Mouse (Mus musculus): ENCODE results near the gene Clca3a1. TPM values are rescaled to one million over a fixed set of nuclear protein-coding genes. Genes with fewer than 3 reads are reported as not detected.

Gene Clca3a1
- polyA plus RNA-seq, 1 experiment, result 0.33 TPM

DNA sequence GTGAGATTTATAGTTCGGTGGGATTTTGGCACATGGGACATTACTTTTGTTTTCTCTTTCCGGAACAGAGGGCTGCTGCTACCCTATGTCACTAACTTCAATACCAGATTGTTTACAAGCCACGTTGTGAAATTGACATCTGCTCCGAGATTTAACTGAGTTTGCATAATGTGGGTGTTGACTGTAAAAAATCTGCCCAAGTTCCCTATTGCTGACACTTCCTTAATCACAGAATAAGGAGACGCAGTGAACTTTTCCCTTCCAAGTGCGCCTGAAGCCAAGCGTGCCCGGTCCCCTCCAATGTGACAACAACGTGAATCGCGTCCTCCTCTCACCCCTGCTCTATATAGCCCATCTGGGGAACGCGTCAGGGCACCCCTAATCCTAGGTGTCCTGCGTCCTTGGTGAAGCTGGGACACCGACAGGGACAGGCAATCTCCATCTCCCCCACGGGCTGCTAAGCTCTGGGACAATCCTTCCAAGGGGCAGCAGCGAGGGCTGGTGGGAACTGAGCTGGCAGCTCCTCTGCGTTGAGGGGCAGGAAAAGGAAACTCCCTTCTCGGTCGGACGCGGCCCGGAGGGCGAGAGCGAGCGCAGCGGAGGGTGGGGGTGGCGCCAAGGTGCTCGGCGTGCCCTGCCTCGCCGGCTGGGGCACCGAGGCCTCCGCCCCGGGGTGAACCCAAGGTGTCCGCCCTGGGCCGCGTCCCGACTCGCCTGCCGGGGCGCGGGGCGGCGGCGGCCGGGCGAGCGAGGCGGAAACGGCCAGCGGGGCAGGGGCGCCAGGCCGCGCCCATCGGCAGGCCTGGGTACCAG is 41.5 kb downstream of the Clca3a1 start:
- H3K4me3 ChIP-seq (ENCODE audit: insufficient read depth, low read length), result peak overlapping the region; percentile 98
- H3K4me1 ChIP-seq (ENCODE audit: control insufficient read depth, insufficient read depth, low read length), result peaks cover 8% of the 10 kb centered on the region
- no peak for TF ChIP-seq CTCF (IDR thresholded peaks at IDR 0.05; ENCODE audit: extremely low read depth, insufficient read depth, low read length)
- TF ChIP-seq POLR2A (IDR thresholded peaks at IDR 0.05; ENCODE audit: extremely low read depth, insufficient read depth, low read length), result no peak
- peak overlapping the region; percentile 98 for H3K27ac ChIP-seq (ENCODE audit: insufficient read depth, low read length)

DNA sequence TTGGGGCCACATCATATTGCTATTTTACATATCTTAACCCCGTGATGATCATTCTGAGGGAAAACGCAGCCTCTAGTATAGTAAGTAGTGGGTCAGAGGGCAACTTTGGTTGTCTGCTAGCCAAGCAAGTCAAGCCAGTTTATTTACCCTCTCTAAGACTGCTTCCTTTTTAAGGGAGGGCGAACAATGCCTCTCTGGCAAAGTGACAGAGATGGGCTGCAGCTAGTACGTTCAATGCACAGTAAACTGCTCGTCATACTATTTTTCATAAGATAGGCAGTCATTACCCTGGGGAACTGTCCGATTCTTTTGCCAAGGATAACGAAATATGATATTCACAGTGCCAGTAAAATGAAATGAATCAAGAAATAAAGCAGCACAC is 42.1 kb downstream of the Clca3a1 start:
- H3K4me3 ChIP-seq (ENCODE audit: insufficient read depth, low read length), result peak overlapping the region; percentile 98
- TF ChIP-seq POLR2A (IDR thresholded peaks at IDR 0.05; ENCODE audit: extremely low read depth, insufficient read depth, low read length), result no peak
- TF ChIP-seq CTCF (IDR thresholded peaks at IDR 0.05; ENCODE audit: extremely low read depth, insufficient read depth, low read length), result no peak
- H3K4me1 ChIP-seq (ENCODE audit: control insufficient read depth, insufficient read depth, low read length), result peaks cover 10% of the 10 kb centered on the region
- H3K27ac ChIP-seq (ENCODE audit: insufficient read depth, low read length), result peak overlapping the region; percentile 98

DNA sequence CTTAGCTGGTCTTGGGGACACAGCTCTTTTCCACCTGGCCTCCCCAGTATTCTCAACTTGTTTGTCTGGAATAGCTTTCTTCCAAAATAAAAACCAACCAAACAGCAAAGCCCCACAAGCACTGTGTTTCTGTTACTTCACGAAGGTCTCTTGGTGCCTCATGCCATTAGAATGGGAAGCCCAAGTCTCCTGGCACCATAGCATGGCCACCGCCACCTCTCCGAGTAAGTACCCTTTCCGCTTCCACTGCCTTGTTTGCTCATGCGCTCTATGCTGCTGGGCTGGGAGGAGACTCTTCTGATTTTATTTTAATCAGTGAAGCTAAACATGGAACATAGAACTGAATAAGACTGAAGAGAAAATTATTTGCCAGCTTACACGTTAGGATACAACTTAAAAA is 42.9 kb downstream of the Clca3a1 start:
- peaks cover 10% of the 10 kb centered on the region for H3K4me1 ChIP-seq (ENCODE audit: control insufficient read depth, insufficient read depth, low read length)
- no peak overlapping the region; the same call in 1 of the 2 replicates for H3K4me3 ChIP-seq (ENCODE audit: insufficient read depth, low read length)
- H3K27ac ChIP-seq (ENCODE audit: insufficient read depth, low read length), result no peak overlapping the region
- TF ChIP-seq CTCF (IDR thresholded peaks at IDR 0.05; ENCODE audit: extremely low read depth, insufficient read depth, low read length) (no peak), POLR2A (IDR thresholded peaks at IDR 0.05; ENCODE audit: extremely low read depth, insufficient read depth, low read length) (no peak)

DNA sequence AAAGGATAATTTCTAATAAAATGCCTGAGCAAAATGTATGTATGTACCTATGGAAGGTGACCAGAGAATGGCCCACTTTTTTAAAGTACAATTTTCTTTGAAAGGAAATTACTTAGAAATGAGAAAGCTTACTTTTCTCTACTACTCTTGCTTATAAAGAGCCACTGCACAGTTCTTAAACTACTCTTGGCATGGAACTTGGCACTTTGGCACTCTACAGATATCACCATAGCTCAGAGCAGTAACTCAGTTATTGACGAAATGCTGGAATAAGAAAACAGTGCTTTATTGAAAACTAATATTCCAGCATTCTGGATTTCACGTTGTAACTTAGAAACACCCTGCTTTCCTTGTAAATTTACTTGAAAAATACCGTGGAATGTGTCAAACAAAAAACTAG is 43.7 kb downstream of the Clca3a1 start:
- no peak for TF ChIP-seq CTCF (IDR thresholded peaks at IDR 0.05; ENCODE audit: extremely low read depth, insufficient read depth, low read length)

DNA sequence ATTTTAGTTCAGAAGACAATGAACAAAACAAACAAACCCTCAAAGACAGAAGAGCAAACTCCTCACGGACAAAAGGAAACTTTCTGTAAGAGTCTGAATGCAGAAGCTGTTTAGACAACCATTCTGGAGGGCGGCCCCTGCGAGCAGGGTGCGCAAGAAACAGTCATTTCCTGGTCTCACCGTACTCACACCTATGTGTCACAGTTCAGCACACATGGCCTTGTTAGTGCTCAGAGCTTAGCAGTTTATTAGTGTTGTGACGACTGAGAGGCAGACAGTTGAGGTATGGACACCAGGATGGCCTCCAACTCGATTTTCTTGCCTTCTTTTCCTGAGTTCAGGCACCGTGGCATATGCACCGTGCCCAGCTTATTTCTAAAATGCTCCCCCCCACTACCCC is 44.9 kb downstream of the Clca3a1 start:
- Histone ChIP-seq H3K27ac (ENCODE audit: insufficient read depth, low read length) (0 out of 2 replicates have a peak overlapping the region, but pooled peaks have one; percentile 8), H3K4me1 (ENCODE audit: control insufficient read depth, insufficient read depth, low read length) (peaks cover 10% of the 10 kb centered on the region), H3K4me3 (ENCODE audit: insufficient read depth, low read length) (no peak overlapping the region)
- TF ChIP-seq POLR2A (IDR thresholded peaks at IDR 0.05; ENCODE audit: extremely low read depth, insufficient read depth, low read length), result no peak
- no peak for TF ChIP-seq CTCF (IDR thresholded peaks at IDR 0.05; ENCODE audit: extremely low read depth, insufficient read depth, low read length)

More for the DNA sequence above, 43.7 kb downstream of the Clca3a1 start:
- no peak overlapping the region for H3K27ac ChIP-seq (ENCODE audit: insufficient read depth, low read length)
- H3K4me1 ChIP-seq (ENCODE audit: control insufficient read depth, insufficient read depth, low read length), result peaks cover 10% of the 10 kb centered on the region
- no peak overlapping the region for H3K4me3 ChIP-seq (ENCODE audit: insufficient read depth, low read length)

DNA sequence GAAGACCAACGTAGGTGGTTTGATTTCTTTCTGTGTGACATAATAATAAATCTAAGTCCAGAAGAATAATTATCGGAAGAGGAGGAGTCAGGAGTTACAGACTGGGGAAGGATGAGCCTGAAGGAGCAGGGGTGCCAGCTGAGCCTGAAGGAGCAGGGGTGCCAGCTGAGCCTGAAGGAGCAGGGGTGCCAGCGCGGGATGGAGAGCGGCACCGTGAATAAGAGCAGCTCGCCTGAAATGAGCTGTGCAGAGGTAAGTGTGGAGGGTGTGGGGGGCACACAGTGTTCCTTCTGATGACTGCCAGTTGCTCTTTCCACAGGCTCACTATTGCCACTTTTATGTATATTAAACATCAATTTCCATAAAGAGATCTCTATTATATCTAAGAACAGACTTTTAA is 45.7 kb downstream of the Clca3a1 start:
- H3K27ac ChIP-seq (ENCODE audit: insufficient read depth, low read length), result no peak overlapping the region

DNA sequence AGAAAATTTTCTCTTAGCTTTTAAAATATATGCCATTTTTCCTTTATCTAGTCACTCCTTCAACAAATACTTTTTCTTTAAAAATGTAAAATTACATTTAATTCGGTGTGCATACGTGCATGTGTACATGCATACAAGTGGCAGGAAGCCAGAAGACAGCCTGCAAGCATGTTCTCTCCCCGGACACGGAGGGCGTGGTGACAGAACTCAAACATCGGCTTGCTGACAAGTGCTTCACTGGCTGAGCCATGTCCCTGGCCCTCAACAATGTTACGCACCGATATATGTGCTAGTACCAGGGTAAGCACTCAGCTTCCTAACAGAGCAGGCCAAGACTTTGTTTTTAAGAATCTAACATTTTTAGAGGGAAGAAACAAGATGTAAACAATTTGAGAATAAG is 46.2 kb downstream of the Clca3a1 start:
- H3K4me1 ChIP-seq (ENCODE audit: control insufficient read depth, insufficient read depth, low read length), result peaks cover 8% of the 10 kb centered on the region
- TF ChIP-seq POLR2A (IDR thresholded peaks at IDR 0.05; ENCODE audit: extremely low read depth, insufficient read depth, low read length) (no peak), CTCF (IDR thresholded peaks at IDR 0.05; ENCODE audit: extremely low read depth, insufficient read depth, low read length) (no peak)
- H3K27ac ChIP-seq (ENCODE audit: insufficient read depth, low read length), result no peak overlapping the region
- H3K4me3 ChIP-seq (ENCODE audit: insufficient read depth, low read length), result no peak overlapping the region

More for the DNA sequence above, 45.7 kb downstream of the Clca3a1 start:
- TF ChIP-seq CTCF (IDR thresholded peaks at IDR 0.05; ENCODE audit: extremely low read depth, insufficient read depth, low read length) (no peak), POLR2A (IDR thresholded peaks at IDR 0.05; ENCODE audit: extremely low read depth, insufficient read depth, low read length) (no peak)
- Histone ChIP-seq H3K4me3 (ENCODE audit: insufficient read depth, low read length) (no peak overlapping the region), H3K4me1 (ENCODE audit: control insufficient read depth, insufficient read depth, low read length) (peaks cover 8% of the 10 kb centered on the region)

DNA sequence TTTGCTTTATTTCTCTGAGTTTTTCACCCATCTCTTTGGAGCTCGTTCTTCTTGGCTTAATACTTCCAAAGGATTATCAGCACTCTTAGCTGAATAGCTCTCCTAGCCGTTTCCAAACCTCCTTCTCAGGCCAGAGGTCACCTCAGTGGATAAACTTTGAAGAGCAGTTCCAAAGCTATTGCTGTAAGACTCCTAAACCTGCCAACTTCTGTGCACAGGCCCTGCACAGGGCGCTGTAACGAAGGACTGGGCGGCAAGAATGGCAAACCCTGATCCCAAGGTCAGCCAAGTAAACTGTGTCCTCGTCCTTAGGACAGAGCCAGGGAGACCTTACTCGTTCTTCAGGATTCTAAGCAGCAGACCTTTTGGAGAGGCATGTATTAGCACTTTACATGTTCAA is 46.7 kb downstream of the Clca3a1 start:
- Histone ChIP-seq H3K4me1 (ENCODE audit: control insufficient read depth, insufficient read depth, low read length) (peaks cover 8% of the 10 kb centered on the region), H3K4me3 (ENCODE audit: insufficient read depth, low read length) (no peak overlapping the region), H3K27ac (ENCODE audit: insufficient read depth, low read length) (peak overlapping the region; percentile 58; the same call in 1 of the 2 replicates)
- TF ChIP-seq CTCF (IDR thresholded peaks at IDR 0.05; ENCODE audit: extremely low read depth, insufficient read depth, low read length) (no peak), POLR2A (IDR thresholded peaks at IDR 0.05; ENCODE audit: extremely low read depth, insufficient read depth, low read length) (no peak)

DNA sequence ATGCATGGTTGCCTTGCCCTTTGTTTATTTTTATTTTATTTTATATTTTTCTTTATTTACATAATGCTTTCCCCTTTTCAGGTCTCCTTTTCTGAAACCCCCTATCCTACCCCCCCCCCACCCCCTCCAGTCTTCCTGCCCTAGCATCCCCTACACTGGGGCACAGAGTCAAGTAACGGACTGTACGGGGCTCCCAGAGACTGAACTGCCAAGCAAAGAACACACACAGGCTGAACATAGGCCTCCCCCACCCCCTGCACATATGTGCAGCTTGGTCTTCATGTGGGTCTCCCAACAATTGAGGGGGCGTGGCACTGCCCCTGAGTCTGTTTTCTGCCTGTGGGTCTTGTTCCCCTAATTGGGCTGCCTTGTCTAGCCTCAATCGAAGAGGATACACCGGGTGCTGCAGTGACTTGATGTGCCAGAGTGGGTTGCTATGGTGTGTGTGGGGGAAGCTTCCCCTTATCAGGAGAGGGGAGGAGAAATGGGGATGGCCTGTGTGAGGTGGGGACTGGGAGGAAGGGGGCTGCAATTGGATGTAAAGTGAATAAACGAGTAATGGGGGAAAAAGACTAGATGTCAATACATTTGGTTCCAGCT is 49.1 kb downstream of the Clca3a1 start:
- no peak overlapping the region for H3K27ac ChIP-seq (ENCODE audit: insufficient read depth, low read length)
- TF ChIP-seq POLR2A (IDR thresholded peaks at IDR 0.05; ENCODE audit: extremely low read depth, insufficient read depth, low read length) (no peak), CTCF (IDR thresholded peaks at IDR 0.05; ENCODE audit: extremely low read depth, insufficient read depth, low read length) (no peak)
- H3K4me3 ChIP-seq (ENCODE audit: insufficient read depth, low read length), result no peak overlapping the region
- peaks cover 8% of the 10 kb centered on the region for H3K4me1 ChIP-seq (ENCODE audit: control insufficient read depth, insufficient read depth, low read length)

DNA sequence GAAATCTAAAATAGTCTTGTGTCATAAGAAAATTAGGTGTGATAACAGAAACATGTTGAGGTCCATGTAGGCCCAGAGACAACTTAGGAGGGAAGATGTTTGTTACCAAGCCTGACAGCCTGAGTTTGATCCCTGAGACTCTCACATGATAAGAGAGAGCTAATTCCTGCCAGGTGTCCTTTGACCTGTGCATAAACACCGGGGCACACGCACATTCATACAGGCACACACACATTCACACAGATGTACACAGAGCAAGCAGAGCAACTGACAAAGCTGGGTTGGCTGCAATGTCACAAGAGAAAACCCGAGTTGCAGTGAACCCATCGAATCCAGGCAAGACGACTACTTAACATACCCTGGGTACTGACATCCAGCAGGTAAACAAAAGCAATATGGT is 52.2 kb downstream of the Clca3a1 start:
- no peak for TF ChIP-seq CTCF (IDR thresholded peaks at IDR 0.05; ENCODE audit: extremely low read depth, insufficient read depth, low read length)
- no peak for TF ChIP-seq POLR2A (IDR thresholded peaks at IDR 0.05; ENCODE audit: extremely low read depth, insufficient read depth, low read length)
- Histone ChIP-seq H3K27ac (ENCODE audit: insufficient read depth, low read length) (no peak overlapping the region), H3K4me3 (ENCODE audit: insufficient read depth, low read length) (no peak overlapping the region), H3K4me1 (ENCODE audit: control insufficient read depth, insufficient read depth, low read length) (no peaks in the 10 kb centered on the region)
